ENCODE assay signal across 19 mouse cellular contexts in genomic region chr12:44248309-44248977, GRCm38 (mm10). TPM values are rescaled to one million over a fixed set of nuclear protein-coding genes. Genes with fewer than 3 reads are reported as not detected.
A peak's percentile ranks its signal among the peaks of the same experiment; 100 is the strongest.
DNase-seq lines count a peak whose midpoint lies in the region; ATAC-seq and TF ChIP-seq lines count a peak whose summit lies in the region.
"Had no signal": no experiment of that assay in that cellular context is flagged by ENCODE, and none has a peak within 500 bp of the region (broad histone marks: within the 10 kb centered on the region; RNA-seq: fewer than 3 reads in every experiment).

No protein-coding gene starts in this region.

- no peak overlapping the region for H3K9ac ChIP-seq in liver, postnatal 0 days (replicated peaks)
- no peak overlapping the region for H3K9ac ChIP-seq in liver, embryonic 12.5 days
- no peak overlapping the region for H3K9ac ChIP-seq in MEL (ENCODE audit: control insufficient read depth, low read depth, low read length, poor library complexity, severe bottlenecking)
- no peak overlapping the region for H3K9ac ChIP-seq in intestine, embryonic 16.5 days (ENCODE audit: low read depth, low read length)
- H3K9ac ChIP-seq in neural tube, embryonic 15.5 days (replicated peaks): no peak overlapping the region
- H3K9ac ChIP-seq: liver, embryonic 15.5 days had no signal

- peaks cover 3% of the 10 kb centered on the region; the same call in 1 of the 2 replicates for H3K4me1 ChIP-seq in heart, embryonic 10.5 days
- no peaks in the 10 kb centered on the region for H3K4me1 ChIP-seq in liver, postnatal 0 days (ENCODE audit: insufficient read depth)
- no peaks in the 10 kb centered on the region for H3K4me1 ChIP-seq in liver, embryonic 12.5 days
- peaks cover 0 to 2% of the 10 kb centered on the region in 2 experiments; a peak in 1 of 4 replicates for H3K4me1 ChIP-seq in MEL (ENCODE audit: control insufficient read depth in 1 of 2, insufficient read depth in 2 of 2, low read length in 2 of 2)
- no peaks in the 10 kb centered on the region for H3K4me1 ChIP-seq in intestine, embryonic 16.5 days (ENCODE audit: control insufficient read depth, insufficient read depth, low read length)
- no peaks in the 10 kb centered on the region for H3K4me1 ChIP-seq in neural tube, embryonic 15.5 days
- H3K4me1 ChIP-seq: liver, embryonic 15.5 days had no signal

- ATAC-seq in liver, postnatal 0 days: peak; percentile 71
- no peak for ATAC-seq in liver, embryonic 12.5 days
- ATAC-seq in intestine, embryonic 16.5 days: peak; percentile 93
- ATAC-seq in neural tube, embryonic 15.5 days (ENCODE audit: low FRiP score): no peak
- ATAC-seq: activated CD4-positive, CD25-positive, alpha-beta regulatory T cell, adult 4 months; inflammation-experienced regulatory T-cells, adult 6 months; Patski had no signal

- H3K9me3 ChIP-seq in heart, embryonic 10.5 days: no peaks in the 10 kb centered on the region
- no peaks in the 10 kb centered on the region for H3K9me3 ChIP-seq in liver, postnatal 0 days (ENCODE audit: low read length)
- no peaks in the 10 kb centered on the region for H3K9me3 ChIP-seq in liver, embryonic 12.5 days (replicated peaks)
- no peaks in the 10 kb centered on the region for H3K9me3 ChIP-seq in MEL (replicated peaks; ENCODE audit: insufficient read depth, low read length)
- H3K9me3 ChIP-seq in intestine, embryonic 16.5 days (ENCODE audit: control insufficient read depth, low read length): no peaks in the 10 kb centered on the region
- H3K9me3 ChIP-seq in neural tube, embryonic 15.5 days (replicated peaks): no peaks in the 10 kb centered on the region
- H3K9me3 ChIP-seq: liver, embryonic 15.5 days had no signal

- DNase-seq in heart, adult 9 months (ENCODE audit: low spot score in 2 of 2): peak; percentile 19 to 23
- DNase-seq in heart, embryonic 10.5 days (ENCODE audit: low spot score): no peak
- no peak for DNase-seq in liver, postnatal 0 days
- no peak for DNase-seq in MEL (ENCODE audit: low read depth, low spot score)
- no peak for DNase-seq in layer of hippocampus, adult 9-11 months
- DNase-seq: cerebellum, postnatal 10 days; gastrocnemius, postnatal 25 days; kidney, postnatal 10 days; thymus, postnatal 25 days had no signal

- TF ChIP-seq EP300 in liver, postnatal 0 days (IDR thresholded peaks at IDR 0.05; ENCODE audit: low read depth): no peak
- no peak for TF ChIP-seq EP300 in MEL (IDR thresholded peaks at IDR 0.05; ENCODE audit: low read depth in 1 of 2, low read length in 2 of 2)

- H3K36me3 ChIP-seq in heart, embryonic 10.5 days: no peaks in the 10 kb centered on the region
- H3K36me3 ChIP-seq in liver, postnatal 0 days (replicated peaks; ENCODE audit: insufficient read depth, low read length): no peaks in the 10 kb centered on the region
- H3K36me3 ChIP-seq in liver, embryonic 12.5 days: no peaks in the 10 kb centered on the region
- H3K36me3 ChIP-seq in MEL (ENCODE audit: control insufficient read depth in 1 of 2, insufficient read depth in 2 of 2, low read length in 2 of 2): no peaks in the 10 kb centered on the region
- H3K36me3 ChIP-seq in intestine, embryonic 16.5 days (ENCODE audit: control insufficient read depth, insufficient read depth, low read length): no peaks in the 10 kb centered on the region
- H3K36me3 ChIP-seq in neural tube, embryonic 15.5 days: no peaks in the 10 kb centered on the region
- H3K36me3 ChIP-seq: liver, embryonic 15.5 days had no signal

- no peak for TF ChIP-seq RAD21 in MEL (IDR thresholded peaks at IDR 0.05; ENCODE audit: low read depth, low read length)

- H3K4me3 ChIP-seq in heart, embryonic 10.5 days: no peak overlapping the region
- no peak overlapping the region for H3K4me3 ChIP-seq in liver, postnatal 0 days (ENCODE audit: low read depth, low read length)
- no peak overlapping the region for H3K4me3 ChIP-seq in liver, embryonic 12.5 days
- H3K4me3 ChIP-seq in MEL (ENCODE audit: control insufficient read depth in 1 of 2, insufficient read depth in 1 of 2, low read depth in 2 of 2, low read length in 2 of 2): no peak overlapping the region
- H3K4me3 ChIP-seq in intestine, embryonic 16.5 days (ENCODE audit: low read length): no peak overlapping the region
- H3K4me3 ChIP-seq in neural tube, embryonic 15.5 days (replicated peaks): no peak overlapping the region
- H3K4me3 ChIP-seq: layer of hippocampus, adult 2 months; left cerebral cortex, adult 2 months; liver, embryonic 15.5 days; myocyte had no signal

- H3K27me3 ChIP-seq in heart, embryonic 10.5 days (ENCODE audit: insufficient read depth, poor library complexity, severe bottlenecking): no peaks in the 10 kb centered on the region
- H3K27me3 ChIP-seq in liver, postnatal 0 days (ENCODE audit: insufficient read depth, low read length): no peaks in the 10 kb centered on the region
- H3K27me3 ChIP-seq in liver, embryonic 12.5 days (replicated peaks): no peaks in the 10 kb centered on the region
- no peaks in the 10 kb centered on the region for H3K27me3 ChIP-seq in MEL (ENCODE audit: control insufficient read depth in 1 of 2, insufficient read depth in 2 of 2, low read length in 2 of 2)
- H3K27me3 ChIP-seq in intestine, embryonic 16.5 days (replicated peaks; ENCODE audit: control insufficient read depth, insufficient read depth, low read length): no peaks in the 10 kb centered on the region
- no peaks in the 10 kb centered on the region for H3K27me3 ChIP-seq in neural tube, embryonic 15.5 days (replicated peaks)
- H3K27me3 ChIP-seq: liver, embryonic 15.5 days had no signal

- no peak for TF ChIP-seq CTCF in liver, postnatal 0 days (IDR thresholded peaks at IDR 0.05; ENCODE audit: low read depth)
- TF ChIP-seq CTCF in MEL (IDR thresholded peaks at IDR 0.05 in 2 of 3, conservative IDR thresholded peaks at IDR 0.05 in 1 of 3; ENCODE audit: control insufficient read depth in 1 of 3, insufficient read depth in 1 of 3, low read depth in 2 of 3, low read length in 3 of 3, poor library complexity in 1 of 3, severe bottlenecking in 1 of 3): no peak

- H3K79me2 ChIP-seq in MEL (ENCODE audit: control insufficient read depth, insufficient read depth, low read length, poor library complexity): no peaks in the 10 kb centered on the region

- WGBS in heart, embryonic 10.5 days: 61% methylated on average over 9 of the region's 9 CpGs
- 66% methylated on average over 9 of the region's 9 CpGs for WGBS in liver, postnatal 0 days (ENCODE audit: insufficient replicate concordance)
- 58% methylated on average over 9 of the region's 9 CpGs for WGBS in liver, embryonic 12.5 days (ENCODE audit: insufficient replicate concordance)
- WGBS in intestine, embryonic 16.5 days: 63% methylated on average over 9 of the region's 9 CpGs
- 74% methylated on average over 9 of the region's 9 CpGs for WGBS in neural tube, embryonic 15.5 days

- no peak overlapping the region for H3K27ac ChIP-seq in heart, embryonic 10.5 days
- H3K27ac ChIP-seq in liver, postnatal 0 days (ENCODE audit: low read depth): no peak overlapping the region
- no peak overlapping the region for H3K27ac ChIP-seq in liver, embryonic 12.5 days
- H3K27ac ChIP-seq in MEL (ENCODE audit: control insufficient read depth, low read depth, low read length): no peak overlapping the region
- H3K27ac ChIP-seq in intestine, embryonic 16.5 days (ENCODE audit: low read length): no peak overlapping the region
- H3K27ac ChIP-seq in neural tube, embryonic 15.5 days (replicated peaks): no peak overlapping the region
- H3K27ac ChIP-seq: left cerebral cortex, adult 2 months; liver, embryonic 15.5 days had no signal

- H3K4me2 ChIP-seq in liver, postnatal 0 days (ENCODE audit: low read depth, low read length): no peak overlapping the region
- H3K4me2 ChIP-seq in liver, embryonic 12.5 days: no peak overlapping the region
- H3K4me2 ChIP-seq in intestine, embryonic 16.5 days (ENCODE audit: low read depth, low read length): no peak overlapping the region
- H3K4me2 ChIP-seq in neural tube, embryonic 15.5 days: no peak overlapping the region
- H3K4me2 ChIP-seq: liver, embryonic 15.5 days had no signal

- no peak for TF ChIP-seq POLR2A in MEL (IDR thresholded peaks at IDR 0.05; ENCODE audit: control insufficient read depth in 1 of 2, insufficient read depth in 1 of 2, low read depth in 1 of 2, low read length in 2 of 2, poor library complexity in 1 of 2)

TF ChIP-seq in MEL, 35 proteins besides CTCF, POLR2A, EP300 and RAD21 (continues in another document):
- TF ChIP-seq USF1 (IDR thresholded peaks at IDR 0.05; ENCODE audit: low read depth, low read length): 0 out of 2 replicates have a peak, but pooled peaks have one; percentile 27
- no peak for TF ChIP-seq MYC (IDR thresholded peaks at IDR 0.05; ENCODE audit: low read depth, low read length)
- no peak for TF ChIP-seq CHD1 (IDR thresholded peaks at IDR 0.05; ENCODE audit: low read depth, low read length)
- TF ChIP-seq ELF1 (IDR thresholded peaks at IDR 0.05; ENCODE audit: low read depth, low read length): no peak
- TF ChIP-seq SIN3A (IDR thresholded peaks at IDR 0.05; ENCODE audit: low read length): no peak
- no peak for TF ChIP-seq USF2 (IDR thresholded peaks at IDR 0.05; ENCODE audit: borderline replicate concordance in 1 of 2, insufficient read depth in 1 of 2, low read depth in 1 of 2, low read length in 2 of 2)
- no peak for TF ChIP-seq E2F4 (IDR thresholded peaks at IDR 0.05; ENCODE audit: borderline replicate concordance, low read depth, low read length)

RNA-seq across cellular contexts. Expression of gene Pnpla8, which starts 27.3 kb away (rescaled TPM):
- polyA plus RNA-seq in heart, embryonic 10.5 days (2016; fragmentation: Nextera tagmentation; extraction: Ambion mirVana): 48.8 and 53.7 TPM in 2 replicates
- polyA plus RNA-seq in liver, postnatal 0 days (2015; fragmentation: Nextera tagmentation; extraction: Ambion mirVana): 49.6 and 53.5 TPM in 2 replicates
- polyA plus RNA-seq in liver, embryonic 12.5 days (2016; fragmentation: Nextera tagmentation; extraction: Ambion mirVana): 25.7 and 27.2 TPM in 2 replicates
- total RNA-seq in MEL (2012; rRNA removed): 8.0 and 10.6 TPM in 2 replicates
- 10 to 100 TPM in 1 of 2 experiments, not detected in 1; 15.9 TPM for polyA plus RNA-seq in MEL (2012; ENCODE audit: insufficient read depth in 1 of 2, insufficient read length in 2 of 2, low read depth in 1 of 2, low replicate concordance in 2 of 2, missing spikeins in 1 of 2)
- polyA plus RNA-seq in intestine, embryonic 16.5 days (2015; fragmentation: Nextera tagmentation; extraction: Ambion mirVana): 56.6 and 62.7 TPM in 2 replicates
- polyA plus RNA-seq in neural tube, embryonic 15.5 days (2015; fragmentation: Nextera tagmentation; extraction: Ambion mirVana): 120 and 133 TPM in 2 replicates

RNA-seq across cellular contexts. Expression of gene Dnajb9, which starts 38.3 kb away (rescaled TPM):
- polyA plus RNA-seq in heart, embryonic 10.5 days (2016; fragmentation: Nextera tagmentation; extraction: Ambion mirVana): 23.1 and 23.2 TPM in 2 replicates
- 24.1 and 28.6 TPM in 2 replicates for polyA plus RNA-seq in liver, postnatal 0 days (2015; fragmentation: Nextera tagmentation; extraction: Ambion mirVana)
- 12.7 and 13.0 TPM in 2 replicates for polyA plus RNA-seq in liver, embryonic 12.5 days (2016; fragmentation: Nextera tagmentation; extraction: Ambion mirVana)
- 1.5 and 1.7 TPM in 2 replicates for total RNA-seq in MEL (2012; rRNA removed)
- 1 to 10 TPM in 1 of 2 experiments, not detected in 1; 3.1 TPM for polyA plus RNA-seq in MEL (2012; ENCODE audit: insufficient read depth in 1 of 2, insufficient read length in 2 of 2, low read depth in 1 of 2, low replicate concordance in 2 of 2, missing spikeins in 1 of 2)
- 24.3 and 34.1 TPM in 2 replicates for polyA plus RNA-seq in intestine, embryonic 16.5 days (2015; fragmentation: Nextera tagmentation; extraction: Ambion mirVana)
- polyA plus RNA-seq in neural tube, embryonic 15.5 days (2015; fragmentation: Nextera tagmentation; extraction: Ambion mirVana): 32.4 and 33.0 TPM in 2 replicates

Comparison
In these comparisons a context has a peak if more than half of its experiments do, and no peak if none do; other contexts are left out.
1. DNase-seq: peak in heart, adult 9 months (2 of 2); none in heart, embryonic 10.5 days (single experiment), liver, postnatal 0 days (single experiment), MEL (single experiment) and layer of hippocampus, adult 9-11 months (single experiment).
2. ATAC-seq: peak in liver, postnatal 0 days (single experiment) and intestine, embryonic 16.5 days (single experiment); none in liver, embryonic 12.5 days (single experiment) and neural tube, embryonic 15.5 days (single experiment).